Mouse (Mus musculus): ENCODE results near the gene Nid1.
"Not testable (repeated sequence)": the region's sequence is repeated elsewhere in the genome, so short reads cannot be mapped to it uniquely, and the experiment has no call there.

Nid1 gene

GRCm38 (mm10) chr13:13437460-13438015, at the start of gene Nid1:
Nid1 (plus strand) TSS chr13:13437551.
- not testable (repeated sequence) for DNase-seq (ENCODE audit: low spot score in 2 of 2)

- DNase-seq (ENCODE audit: low spot score in 2 of 2) = peak in 1 of 2 experiments; percentile 39
These were observed 43.9 kb upstream of the Nid1 start, which contains the start of gene Gpr137b for GRCm38 (mm10) chr13:13393228-13394095. Gpr137b (minus strand) TSS chr13:13394014.

GRCm38 (mm10) chr13:13394096-13394395, 43.3 kb upstream of the Nid1 start:
- not testable (repeated sequence) for DNase-seq (ENCODE audit: low spot score in 2 of 2)

GRCm38 (mm10) chr13:13400851-13401250, 36.5 kb upstream of the Nid1 start:
- not testable (repeated sequence) for DNase-seq (ENCODE audit: low spot score in 2 of 2)

GRCm38 (mm10) chr13:13402818-13403217, 34.5 kb upstream of the Nid1 start:
- DNase-seq (ENCODE audit: low spot score in 2 of 2) = not testable (repeated sequence)

GRCm38 (mm10) chr13:13403366-13403765, 34.0 kb upstream of the Nid1 start:
- not testable (repeated sequence) for DNase-seq (ENCODE audit: low spot score in 2 of 2)

- not testable (repeated sequence) for DNase-seq (ENCODE audit: low spot score in 2 of 2)
These were observed 33.5 kb upstream of the Nid1 start for GRCm38 (mm10) chr13:13403839-13404238.

- not testable (repeated sequence) for DNase-seq (ENCODE audit: low spot score in 2 of 2)
These were observed 32.7 kb upstream of the Nid1 start for GRCm38 (mm10) chr13:13404517-13405155.

GRCm38 (mm10) chr13:13405511-13405910, 31.8 kb upstream of the Nid1 start:
- DNase-seq (ENCODE audit: low spot score in 2 of 2) = not testable (repeated sequence)

GRCm38 (mm10) chr13:13414206-13414605, 23.1 kb upstream of the Nid1 start:
- DNase-seq (ENCODE audit: low spot score in 2 of 2) = no peak

GRCm38 (mm10) chr13:13415120-13416006, 22.0 kb upstream of the Nid1 start:
- peak; percentile 16 to 62 for DNase-seq (ENCODE audit: low spot score in 2 of 2)

- not testable (repeated sequence) for DNase-seq (ENCODE audit: low spot score in 2 of 2)
These were observed 21.4 kb upstream of the Nid1 start for GRCm38 (mm10) chr13:13416007-13416337.

GRCm38 (mm10) chr13:13418859-13419258, 18.5 kb upstream of the Nid1 start:
- DNase-seq (ENCODE audit: low spot score in 2 of 2) = not testable (repeated sequence)

- not testable (repeated sequence) for DNase-seq (ENCODE audit: low spot score in 2 of 2)
These were observed 14.1 kb upstream of the Nid1 start for GRCm38 (mm10) chr13:13423301-13423700.

GRCm38 (mm10) chr13:13436161-13436560, 1.2 kb upstream of the Nid1 start:
- DNase-seq (ENCODE audit: low spot score in 2 of 2) = not testable (repeated sequence)

GRCm38 (mm10) chr13:13438112-13438953, 982 bp downstream of the Nid1 start:
- not testable (repeated sequence) for DNase-seq (ENCODE audit: low spot score in 2 of 2)

- not testable (repeated sequence) for DNase-seq (ENCODE audit: low spot score in 2 of 2)
These were observed 8.2 kb downstream of the Nid1 start for GRCm38 (mm10) chr13:13445601-13446000.

- DNase-seq (ENCODE audit: low spot score in 2 of 2) = not testable (repeated sequence)
These were observed 9.5 kb downstream of the Nid1 start for GRCm38 (mm10) chr13:13446711-13447443.

GRCm38 (mm10) chr13:13449981-13450380, 12.6 kb downstream of the Nid1 start:
- DNase-seq (ENCODE audit: low spot score in 2 of 2) = not testable (repeated sequence)

- DNase-seq (ENCODE audit: low spot score in 2 of 2) = not testable (repeated sequence)
These were observed 13.6 kb downstream of the Nid1 start for GRCm38 (mm10) chr13:13450931-13451330.
